Mouse (Mus musculus) MEL-GATA-1-ER (cell line): Measurements from ENCODE around the gene Gm49486.
A peak's percentile ranks its signal among the peaks of the same experiment; 100 is the strongest.

Experiments used
- DNase-seq: peaks from one replicate; pipeline ENCODE4 v3.0.0-alpha.2; 2012; ENCODE audit warnings: low read depth; ENCODE audit errors: extremely low read depth

Gm49486 gene

GRCm38 (mm10) chr15:79229058-79229821, at the start of gene Gm49486, which contains the start of gene Pick1:
Gm49486 (plus strand) TSS chr15:79229391.
Pick1 (plus strand) TSS chr15:79229173.
- peak; percentile 50 for DNase-seq

DNA sequence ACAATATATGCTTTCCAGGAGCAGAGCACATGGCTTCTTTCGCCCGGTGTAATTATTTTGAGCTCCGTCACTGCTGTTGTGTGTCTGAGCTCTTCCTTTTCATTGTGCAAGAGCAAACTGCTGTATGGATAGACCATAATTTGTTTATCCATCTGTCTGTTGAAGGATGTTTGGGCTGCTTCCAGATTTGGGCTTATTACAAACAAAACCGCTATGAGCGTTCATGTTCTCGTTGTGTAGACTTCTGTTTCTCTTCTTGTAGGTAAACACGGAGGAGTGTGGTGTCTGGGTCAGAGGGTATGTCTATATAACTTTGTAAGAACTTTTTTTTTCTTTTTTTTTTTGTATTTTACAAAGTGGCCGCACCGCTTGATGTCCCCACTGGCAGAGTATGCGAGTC, 44.0 kb upstream of the Gm49486 start:
- no peak for DNase-seq

DNA sequence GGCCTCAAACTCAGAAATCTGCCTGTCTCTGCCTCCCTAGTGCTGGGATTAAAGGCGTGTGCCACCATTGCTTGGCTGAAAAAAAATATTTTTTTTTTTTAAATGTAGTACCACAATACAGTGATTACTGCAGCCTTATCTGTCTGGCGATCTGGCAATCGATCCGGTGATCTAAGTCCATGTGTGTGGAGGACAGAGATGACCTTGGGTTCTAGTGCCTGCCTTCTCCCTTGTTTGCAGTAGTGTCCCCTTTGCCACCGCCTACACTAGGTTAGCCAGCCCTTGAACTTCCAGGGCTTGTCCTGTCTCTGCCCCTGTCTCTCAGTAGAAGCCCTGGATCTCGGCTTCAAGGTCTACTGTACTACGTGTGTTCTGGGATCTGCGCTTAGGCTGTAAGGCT, 41.4 kb upstream of the Gm49486 start:
- no peak for DNase-seq

- DNase-seq = no peak
Observed at GRCm38 (mm10) chr15:79191426-79191825, 37.8 kb upstream of the Gm49486 start.

DNA sequence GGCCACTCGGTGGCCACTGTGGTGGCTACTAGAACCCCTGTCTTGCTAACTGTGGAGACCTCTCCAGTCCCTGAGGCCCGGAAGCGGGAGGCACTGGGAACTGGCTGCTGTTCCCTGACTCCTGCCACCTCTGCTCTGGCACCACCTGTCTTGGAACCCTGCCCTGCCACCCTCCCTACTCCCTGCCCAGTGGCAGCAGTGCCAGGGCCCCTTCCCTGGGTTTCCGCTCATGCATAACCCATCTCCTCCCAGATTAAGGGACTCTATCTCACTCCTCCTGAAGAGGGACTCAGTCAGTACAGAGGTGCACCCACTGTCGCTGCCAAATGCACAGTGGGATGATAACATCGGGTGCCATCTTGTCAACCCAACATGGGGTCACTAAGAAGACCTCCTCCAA, 36.7 kb upstream of the Gm49486 start:
- DNase-seq = no peak

GRCm38 (mm10) chr15:79192885-79193845, 36.0 kb upstream of the Gm49486 start:
- DNase-seq = no peak

DNA sequence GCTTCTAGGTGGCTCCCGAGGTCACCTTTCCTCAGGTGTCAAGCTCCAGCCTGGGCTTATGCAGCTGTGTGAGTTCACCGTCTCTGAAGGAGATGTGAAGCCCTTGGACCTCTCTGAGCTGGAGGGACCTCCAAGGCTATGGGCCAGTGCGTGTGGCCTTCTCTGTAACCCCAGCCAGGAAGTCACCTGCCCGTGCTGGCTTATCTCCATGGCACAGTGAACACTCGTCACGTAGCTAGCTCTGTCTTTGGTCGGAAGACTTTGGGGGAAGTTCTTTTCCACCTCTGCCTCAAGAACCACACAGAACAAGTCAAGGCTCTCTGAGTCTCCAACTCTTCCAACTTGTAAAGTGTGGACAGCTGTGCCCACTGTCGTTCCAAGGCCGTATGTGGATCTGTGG, 35.1 kb upstream of the Gm49486 start:
- DNase-seq = peak; percentile 39

DNA sequence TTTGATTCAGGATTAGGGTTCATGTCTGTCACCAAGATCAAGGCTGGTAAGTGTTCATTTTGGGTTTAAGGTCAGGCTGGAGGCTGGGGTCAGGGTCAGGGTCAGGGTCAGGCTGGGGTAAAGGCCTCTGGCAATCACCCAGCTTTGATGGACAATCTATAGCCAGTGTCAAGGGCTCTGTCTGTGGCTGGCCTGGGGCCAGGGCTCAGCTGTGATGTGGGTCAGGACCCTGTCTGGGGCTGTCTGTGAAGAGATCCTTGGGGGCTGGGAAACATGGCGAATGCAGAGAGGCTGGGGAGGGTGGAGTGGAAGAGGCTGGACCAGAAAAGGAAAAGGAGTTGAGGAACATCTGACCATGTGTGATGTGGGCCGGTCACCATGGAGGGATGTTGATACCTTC, 34.2 kb upstream of the Gm49486 start:
- DNase-seq = no peak

DNA sequence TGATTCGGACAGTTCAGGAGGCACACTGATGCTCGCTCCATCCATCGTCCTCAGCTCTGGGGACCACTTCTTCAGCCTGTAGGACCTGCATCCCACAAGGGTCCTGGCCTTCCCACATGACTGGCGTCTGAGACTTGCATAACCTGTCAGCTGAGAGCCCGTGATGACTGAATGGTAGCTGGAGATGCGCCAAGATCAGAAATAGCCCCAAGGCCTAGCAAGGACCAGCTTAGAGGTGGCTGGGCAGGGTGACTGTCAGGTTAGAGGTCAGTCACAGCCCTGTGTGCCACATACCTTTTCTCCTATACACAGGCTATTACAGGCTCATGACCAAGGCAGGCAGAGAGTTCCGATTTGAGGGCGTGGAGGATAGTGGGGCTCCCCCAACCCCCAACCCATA, 33.7 kb upstream of the Gm49486 start:
- no peak for DNase-seq

GRCm38 (mm10) chr15:79199390-79199976, 29.7 kb upstream of the Gm49486 start:
- peak; percentile 46 for DNase-seq

GRCm38 (mm10) chr15:79201491-79202150, 27.6 kb upstream of the Gm49486 start:
- DNase-seq = no peak

- DNase-seq = no peak
Observed at GRCm38 (mm10) chr15:79202575-79202974, 26.6 kb upstream of the Gm49486 start.

DNA sequence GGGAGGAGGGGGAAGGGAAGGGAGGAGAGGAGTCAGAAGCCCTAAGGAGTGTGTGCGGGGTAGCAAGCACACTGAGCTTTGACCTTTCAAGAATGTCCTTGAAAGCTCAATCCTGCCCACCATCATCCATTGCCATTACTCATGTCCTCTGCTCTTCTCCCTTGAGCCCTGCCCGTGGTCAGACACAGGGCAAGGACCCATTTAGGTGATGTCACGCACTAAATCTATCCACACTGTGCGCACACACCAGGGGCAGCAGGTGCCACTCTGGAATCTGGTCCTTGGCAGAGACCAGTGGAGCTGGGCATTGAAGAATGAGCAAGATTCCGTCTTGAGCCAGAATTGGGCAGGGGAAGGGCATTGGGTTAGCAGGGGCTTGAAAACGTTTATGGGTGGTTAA, 21.0 kb upstream of the Gm49486 start:
- DNase-seq = no peak

GRCm38 (mm10) chr15:79208758-79209439, 20.3 kb upstream of the Gm49486 start:
- peak; percentile 60 for DNase-seq

- DNase-seq = no peak
Observed at GRCm38 (mm10) chr15:79210357-79210756, 18.8 kb upstream of the Gm49486 start.

DNA sequence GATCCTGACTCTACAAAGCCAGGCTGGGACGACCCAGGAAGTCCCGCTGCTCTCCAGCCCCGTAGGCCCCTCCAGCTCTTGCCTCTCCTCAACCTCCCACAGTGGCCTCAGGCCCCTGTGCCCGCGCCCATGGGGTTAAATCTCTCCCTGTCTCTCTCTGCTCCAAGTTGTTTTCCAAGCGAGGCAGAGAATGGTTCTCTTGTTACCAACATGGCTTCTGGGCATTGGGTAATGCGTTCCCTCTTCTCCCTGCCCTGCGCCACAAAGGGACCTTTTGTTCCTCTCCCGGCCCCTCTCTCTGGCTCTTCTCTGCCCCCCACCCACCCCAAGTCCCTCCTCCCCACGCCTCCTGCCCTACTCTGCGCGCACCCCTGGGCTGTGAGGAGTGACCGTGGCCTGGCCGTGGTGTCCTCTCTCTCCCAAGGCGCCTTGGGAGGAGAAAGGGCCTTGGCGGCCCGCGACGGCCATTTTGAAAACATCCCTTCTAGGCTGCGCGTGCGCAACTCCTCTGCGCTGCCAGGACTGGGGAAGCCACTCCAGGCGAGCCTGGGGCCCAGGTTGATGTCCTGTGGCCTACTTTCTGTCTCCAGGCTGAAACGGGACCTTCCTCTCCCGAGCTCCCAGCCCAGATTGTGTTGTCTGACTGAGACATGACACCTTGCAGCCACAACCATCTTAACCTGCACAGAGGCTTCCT, 16.3 kb upstream of the Gm49486 start:
- no peak for DNase-seq

- no peak for DNase-seq
Observed at GRCm38 (mm10) chr15:79213591-79213990, 15.6 kb upstream of the Gm49486 start.

DNA sequence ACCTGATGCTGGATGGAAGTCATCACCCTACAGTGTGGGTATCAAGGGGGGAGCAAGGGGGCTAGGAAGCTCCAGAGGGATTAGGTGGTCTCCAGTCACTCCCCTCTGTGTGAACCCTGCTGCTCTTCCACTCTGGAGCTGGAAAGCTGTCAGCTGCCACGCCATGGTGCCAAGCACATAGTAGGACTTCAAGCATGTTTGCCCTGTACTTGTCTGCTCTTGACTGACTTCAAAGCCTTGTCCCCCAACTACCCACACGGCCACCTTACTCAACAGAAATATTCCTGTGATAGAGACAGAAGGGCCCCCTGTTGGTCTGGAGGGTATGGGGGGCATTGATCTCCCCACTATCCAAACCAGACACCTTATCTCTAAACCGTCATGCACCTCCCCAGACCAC, 13.0 kb upstream of the Gm49486 start:
- DNase-seq = no peak

- no peak for DNase-seq
Observed at GRCm38 (mm10) chr15:79219572-79219971, 9.6 kb upstream of the Gm49486 start.

DNA sequence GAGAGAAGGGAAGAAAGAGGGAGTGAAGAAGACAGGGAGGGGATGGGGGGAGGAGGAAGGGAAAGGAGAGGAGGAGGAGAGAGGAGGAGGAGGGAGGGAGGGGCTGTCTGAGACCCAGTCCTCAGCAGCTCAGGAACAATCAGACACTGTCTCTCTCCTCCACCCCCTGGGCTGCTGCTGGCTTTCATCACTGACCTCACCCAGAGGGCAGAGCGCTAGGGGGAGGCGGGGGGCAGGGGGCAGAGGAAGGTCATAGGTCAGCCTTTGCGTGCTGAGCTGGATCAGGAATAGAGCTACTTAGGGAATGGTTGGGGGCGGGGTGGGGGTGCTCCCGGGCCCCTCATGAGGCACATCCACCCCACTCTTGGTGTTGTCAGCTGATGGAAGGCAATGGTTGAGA, 5.5 kb upstream of the Gm49486 start:
- no peak for DNase-seq
